Mouse (Mus musculus): ENCODE measurements at regions not wholly inside any gene's neighbourhood (a gene's known extent, or its start where the extent isn't known, plus 50 kb on each side); places are given as distances from the start of the nearest gene placed in this dataset.
"Not testable (repeated sequence)": the region's sequence is repeated elsewhere in the genome, so short reads cannot be mapped to it uniquely, and the experiment has no call there.

- Histone ChIP-seq H3K4me3 (replicated peaks; ENCODE audit: low read length) (no peak overlapping the region), H3K27me3 (replicated peaks; ENCODE audit: control insufficient read depth, insufficient read depth, low read length) (peaks cover 4% of the 10 kb centered on the region; the same call in 1 of the 2 replicates), H3K9ac (replicated peaks; ENCODE audit: low read depth, low read length) (no peak overlapping the region), H3K36me3 (ENCODE audit: control insufficient read depth, insufficient read depth) (no peaks in the 10 kb centered on the region), H3K4me2 (ENCODE audit: low read length) (peak overlapping the region; percentile 35), H3K27ac (ENCODE audit: low read length) (no peak overlapping the region), H3K9me3 (ENCODE audit: control insufficient read depth, low read length) (no peaks in the 10 kb centered on the region), H3K4me1 (replicated peaks; ENCODE audit: control insufficient read depth, insufficient read depth, low read length) (peaks cover 5% of the 10 kb centered on the region; the same call in 1 of the 2 replicates)
- 2% methylated on average over 13 of the region's 13 CpGs for WGBS
- peak; percentile 95 for ATAC-seq
Observed at GRCm38 (mm10) chr10:30405669-30406393, 194.7 kb downstream of the Trmt11 start.

GRCm38 (mm10) chr10:30370542-30370941 lies 170.2 kb upstream of the Cenpw start:
- Histone ChIP-seq H3K27ac (ENCODE audit: low read length) (no peak overlapping the region), H3K9ac (replicated peaks; ENCODE audit: low read depth, low read length) (no peak overlapping the region), H3K4me1 (replicated peaks; ENCODE audit: control insufficient read depth, insufficient read depth, low read length) (no peaks in the 10 kb centered on the region), H3K4me2 (ENCODE audit: low read length) (no peak overlapping the region), H3K4me3 (replicated peaks; ENCODE audit: low read length) (no peak overlapping the region), H3K36me3 (ENCODE audit: control insufficient read depth, insufficient read depth) (no peaks in the 10 kb centered on the region), H3K27me3 (replicated peaks; ENCODE audit: control insufficient read depth, insufficient read depth, low read length) (no peaks in the 10 kb centered on the region), H3K9me3 (ENCODE audit: control insufficient read depth, low read length) (no peaks in the 10 kb centered on the region)
- WGBS = 13% methylated on average over 1 of the region's 1 CpGs
- ATAC-seq = no peak

- H3K9me3 ChIP-seq (ENCODE audit: control insufficient read depth, low read length); H3K4me3 ChIP-seq (replicated peaks; ENCODE audit: low read length); H3K9ac ChIP-seq (replicated peaks; ENCODE audit: low read depth, low read length); H3K4me2 ChIP-seq (ENCODE audit: low read length); H3K36me3 ChIP-seq (ENCODE audit: control insufficient read depth, insufficient read depth); ATAC-seq; H3K27ac ChIP-seq (ENCODE audit: low read length); H3K4me1 ChIP-seq (replicated peaks; ENCODE audit: control insufficient read depth, insufficient read depth, low read length); H3K27me3 ChIP-seq (replicated peaks; ENCODE audit: control insufficient read depth, insufficient read depth, low read length): not testable (repeated sequence)
Observed at GRCm38 (mm10) chr10:30360811-30361210, 160.5 kb upstream of the Cenpw start.

- H3K4me1 ChIP-seq (replicated peaks; ENCODE audit: control insufficient read depth, insufficient read depth, low read length) = no peaks in the 10 kb centered on the region
- no peak overlapping the region for H3K27ac ChIP-seq (ENCODE audit: low read length)
- no peaks in the 10 kb centered on the region for H3K9me3 ChIP-seq (ENCODE audit: control insufficient read depth, low read length)
- ATAC-seq = no peak
- no peak overlapping the region for H3K4me2 ChIP-seq (ENCODE audit: low read length)
- no peaks in the 10 kb centered on the region for H3K36me3 ChIP-seq (ENCODE audit: control insufficient read depth, insufficient read depth)
- H3K4me3 ChIP-seq (replicated peaks; ENCODE audit: low read length) = no peak overlapping the region
- H3K9ac ChIP-seq (replicated peaks; ENCODE audit: low read depth, low read length) = no peak overlapping the region
- WGBS = 96% methylated on average over 1 of the region's 1 CpGs
- H3K27me3 ChIP-seq (replicated peaks; ENCODE audit: control insufficient read depth, insufficient read depth, low read length) = no peaks in the 10 kb centered on the region
Observed at GRCm38 (mm10) chr10:30359051-30359450, 158.7 kb upstream of the Cenpw start.

GRCm38 (mm10) chr10:30342965-30343478 lies 142.7 kb upstream of the Cenpw start:
- Histone ChIP-seq H3K9me3 (ENCODE audit: control insufficient read depth, low read length) (no peaks in the 10 kb centered on the region), H3K27ac (ENCODE audit: low read length) (peak overlapping the region; percentile 23; the same call in 1 of the 2 replicates), H3K9ac (replicated peaks; ENCODE audit: low read depth, low read length) (no peak overlapping the region), H3K4me1 (replicated peaks; ENCODE audit: control insufficient read depth, insufficient read depth, low read length) (no peaks in the 10 kb centered on the region), H3K36me3 (ENCODE audit: control insufficient read depth, insufficient read depth) (no peaks in the 10 kb centered on the region), H3K27me3 (replicated peaks; ENCODE audit: control insufficient read depth, insufficient read depth, low read length) (no peaks in the 10 kb centered on the region), H3K4me3 (replicated peaks; ENCODE audit: low read length) (no peak overlapping the region), H3K4me2 (ENCODE audit: low read length) (no peak overlapping the region)
- peak; percentile 93 for ATAC-seq
- 57% methylated on average over 3 of the region's 3 CpGs for WGBS

GRCm38 (mm10) chr10:30328334-30329014 lies 128.1 kb upstream of the Cenpw start:
- no peaks in the 10 kb centered on the region for H3K36me3 ChIP-seq (ENCODE audit: control insufficient read depth, insufficient read depth)
- ATAC-seq = peak; percentile 15; the same call in 1 of the 2 replicates
- WGBS = 18% methylated on average over 10 of the region's 10 CpGs
- no peak overlapping the region for H3K27ac ChIP-seq (ENCODE audit: low read length)
- no peak overlapping the region for H3K4me3 ChIP-seq (replicated peaks; ENCODE audit: low read length)
- no peak overlapping the region for H3K9ac ChIP-seq (replicated peaks; ENCODE audit: low read depth, low read length)
- H3K9me3 ChIP-seq (ENCODE audit: control insufficient read depth, low read length) = no peaks in the 10 kb centered on the region
- H3K4me2 ChIP-seq (ENCODE audit: low read length) = no peak overlapping the region
- H3K4me1 ChIP-seq (replicated peaks; ENCODE audit: control insufficient read depth, insufficient read depth, low read length) = peaks cover 3% of the 10 kb centered on the region
- no peaks in the 10 kb centered on the region for H3K27me3 ChIP-seq (replicated peaks; ENCODE audit: control insufficient read depth, insufficient read depth, low read length)

- H3K27ac ChIP-seq (ENCODE audit: low read length) = no peak overlapping the region
- no peaks in the 10 kb centered on the region for H3K36me3 ChIP-seq (ENCODE audit: control insufficient read depth, insufficient read depth)
- ATAC-seq = peak; percentile 63
- H3K9me3 ChIP-seq (ENCODE audit: control insufficient read depth, low read length) = no peaks in the 10 kb centered on the region
- peaks cover 3% of the 10 kb centered on the region for H3K4me1 ChIP-seq (replicated peaks; ENCODE audit: control insufficient read depth, insufficient read depth, low read length)
- H3K27me3 ChIP-seq (replicated peaks; ENCODE audit: control insufficient read depth, insufficient read depth, low read length) = no peaks in the 10 kb centered on the region
- WGBS = 4% methylated on average over 8 of the region's 8 CpGs
- no peak overlapping the region for H3K4me3 ChIP-seq (replicated peaks; ENCODE audit: low read length)
- no peak overlapping the region for H3K4me2 ChIP-seq (ENCODE audit: low read length)
- no peak overlapping the region for H3K9ac ChIP-seq (replicated peaks; ENCODE audit: low read depth, low read length)
Observed at GRCm38 (mm10) chr10:30327849-30328248, 127.5 kb upstream of the Cenpw start.

- Histone ChIP-seq H3K9me3 (ENCODE audit: control insufficient read depth, low read length) (no peaks in the 10 kb centered on the region), H3K4me1 (replicated peaks; ENCODE audit: control insufficient read depth, insufficient read depth, low read length) (peaks cover 3% of the 10 kb centered on the region), H3K27me3 (replicated peaks; ENCODE audit: control insufficient read depth, insufficient read depth, low read length) (no peaks in the 10 kb centered on the region), H3K4me3 (replicated peaks; ENCODE audit: low read length) (no peak overlapping the region), H3K9ac (replicated peaks; ENCODE audit: low read depth, low read length) (no peak overlapping the region), H3K36me3 (ENCODE audit: control insufficient read depth, insufficient read depth) (no peaks in the 10 kb centered on the region), H3K4me2 (ENCODE audit: low read length) (no peak overlapping the region), H3K27ac (ENCODE audit: low read length) (no peak overlapping the region)
- 17% methylated on average over 1 of the region's 1 CpGs for WGBS
- 0 out of 2 replicates have a peak, but pooled peaks have one; percentile 33 for ATAC-seq
Observed at GRCm38 (mm10) chr10:30326861-30327260, 126.5 kb upstream of the Cenpw start.

GRCm38 (mm10) chr10:30295871-30296270 lies 95.5 kb upstream of the Cenpw start:
- not testable (repeated sequence) for H3K36me3 ChIP-seq (ENCODE audit: control insufficient read depth, insufficient read depth); H3K4me1 ChIP-seq (replicated peaks; ENCODE audit: control insufficient read depth, insufficient read depth, low read length); H3K27ac ChIP-seq (ENCODE audit: low read length); H3K4me3 ChIP-seq (replicated peaks; ENCODE audit: low read length); H3K27me3 ChIP-seq (replicated peaks; ENCODE audit: control insufficient read depth, insufficient read depth, low read length); H3K4me2 ChIP-seq (ENCODE audit: low read length); ATAC-seq; H3K9ac ChIP-seq (replicated peaks; ENCODE audit: low read depth, low read length); H3K9me3 ChIP-seq (ENCODE audit: control insufficient read depth, low read length)
- no CpG with 5 or more reads among the region's 7 CpGs for WGBS

Measured in forebrain, embryonic 16.5 days (tissue).